Mouse (Mus musculus) kidney, adult 2 months (tissue): ENCODE measurements around the gene Cep164.

Source experiments
- CTCF ChIP-seq: fragments of 200-500 bp; conservative IDR thresholded peaks from 2 replicates; pipeline ENCODE4 v1.5.1; 2011; ENCODE audit warnings: low read depth, mild to moderate bottlenecking, control low read depth, low read length, moderate library complexity, mixed read lengths; ENCODE audit not compliant: insufficient read depth, insufficient read length
- POLR2A ChIP-seq: fragments of 200-500 bp; IDR thresholded peaks from one replicate; pipeline ENCODE4 v1.6.1; 2011; ENCODE audit warnings: low read depth, low read length, control low read depth

- TF ChIP-seq POLR2A (no peak), CTCF (no peak)
Measured at GRCm38 (mm10) chr9:45849528-45850408, 21.3 kb upstream of the Cep164 start.
